Mouse (Mus musculus) E14TG2a.4 (cell line): Measurements from ENCODE around the gene Ccdc120.

Experiments used
- CTCF ChIP-seq: conservative IDR thresholded peaks from 2 replicates; pipeline ENCODE4 v1.5.1; 2014; ENCODE audit warnings: low read length
- POU5F1 ChIP-seq: IDR thresholded peaks from 2 replicates; pipeline ENCODE4 v1.6.1; 2014; ENCODE audit warnings: low read length, borderline replicate concordance

DNA sequence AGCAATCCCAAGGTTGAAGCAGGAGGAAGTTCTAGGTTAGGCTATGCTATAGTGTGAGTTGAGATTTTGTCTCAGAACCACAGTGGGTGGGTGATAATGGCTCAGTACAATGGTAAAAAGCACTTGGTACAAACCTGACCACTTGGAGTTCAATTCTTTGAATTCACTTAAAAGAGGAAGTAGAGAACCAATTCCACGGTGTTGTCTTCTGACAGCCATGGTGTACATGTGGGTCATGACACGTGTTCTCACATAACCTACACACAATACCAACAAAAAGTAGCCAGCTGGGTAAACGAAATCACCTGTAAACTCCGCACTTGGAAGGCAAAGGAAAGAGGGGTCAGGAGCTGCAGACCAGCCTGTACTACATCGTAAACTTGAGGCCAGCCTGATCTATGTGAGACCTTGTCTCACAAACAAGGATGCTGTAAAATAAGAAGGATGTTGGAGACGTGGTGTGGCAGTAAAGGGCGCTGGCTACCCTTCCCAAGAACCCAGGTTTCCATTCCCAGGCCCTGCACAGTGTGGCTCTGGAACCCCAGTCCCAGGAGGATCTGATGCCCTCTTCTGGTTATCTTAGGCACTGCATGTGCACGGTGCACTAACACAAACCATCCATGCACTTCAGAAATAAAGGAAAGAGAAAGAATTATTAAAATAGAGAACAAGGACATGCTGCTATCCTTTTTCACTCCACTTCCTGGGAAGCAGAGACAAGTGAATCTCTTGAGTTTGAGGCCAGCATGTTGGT, 25.8 kb upstream of the Ccdc120 start:
- TF ChIP-seq CTCF = peak; percentile 90
- TF ChIP-seq POU5F1 = no peak
